Mouse (Mus musculus): ENCODE data around the gene Naa25.

DNA sequence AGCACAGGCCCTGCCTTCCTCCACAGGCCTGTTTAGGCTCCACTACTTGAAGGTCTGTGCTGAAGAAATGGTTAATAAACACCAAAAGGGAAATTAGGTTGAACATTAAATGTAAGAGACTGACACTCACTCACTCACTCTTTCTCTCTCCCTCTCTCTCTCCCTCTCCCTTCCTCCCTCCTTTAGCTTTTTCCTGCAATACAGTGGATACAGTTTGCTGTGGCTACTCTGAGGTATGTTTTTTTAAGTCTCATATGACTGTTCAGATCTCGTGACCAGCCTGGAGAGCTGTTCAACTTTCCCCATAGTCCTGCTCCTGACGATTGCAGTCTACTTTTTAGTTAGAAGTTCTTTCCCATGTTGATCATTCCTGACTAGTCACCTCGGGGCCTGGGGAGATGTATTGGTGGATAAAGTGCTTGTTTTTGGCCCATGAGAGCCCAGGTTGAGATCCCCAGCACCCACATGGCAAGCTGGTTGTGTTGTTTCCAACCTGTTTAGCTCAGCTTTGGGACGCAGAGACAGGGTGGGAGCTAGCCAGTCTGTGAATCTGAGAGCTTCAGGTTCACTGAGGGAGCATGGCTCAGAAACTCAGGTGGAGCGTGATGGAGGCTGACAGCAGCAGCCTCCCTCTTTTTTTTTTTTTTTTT is 66.0 kb downstream of the Naa25 start:
- TF ChIP-seq CTCF (IDR thresholded peaks at IDR 0.05; ENCODE audit: borderline replicate concordance, control insufficient read depth, extremely low read depth, insufficient read depth, low read length, poor library complexity) (no peak), POLR2A (IDR thresholded peaks at IDR 0.05; ENCODE audit: control insufficient read depth, extremely low read depth, insufficient read depth, low read length, poor library complexity) (no peak)
